Mouse (Mus musculus) midbrain, embryonic 13.5 days (tissue): Measurements from ENCODE around the gene Nlrp6. TPM values are rescaled to one million over a fixed set of nuclear protein-coding genes. Genes with fewer than 3 reads are reported as not detected.

ENCODE experiments used
- ATAC-seq: fragments of 200-750 bp; cut with Nextera tagmentation; 2 replicates; pipeline ENCODE4 v1.8.0; 2017; ENCODE audit warnings: mild to moderate bottlenecking, moderate TSS enrichment, moderate library complexity
- H3K27ac ChIP-seq: fragments of 300-500 bp; sonication (generic); 2 replicates; pipeline ENCODE4 v1.5.1; 2015; ENCODE audit warnings: inconsistent platforms, mild to moderate bottlenecking, moderate library complexity
- H3K27me3 ChIP-seq: fragments of 300-500 bp; sonication (generic); 2 replicates; pipeline ENCODE4 v1.6.1; 2015; ENCODE audit warnings: mild to moderate bottlenecking, inconsistent platforms
- H3K36me3 ChIP-seq: fragments of 300-500 bp; sonication (generic); 2 replicates; pipeline ENCODE4 v1.6.1; 2015; ENCODE audit warnings: mild to moderate bottlenecking, inconsistent platforms
- H3K4me1 ChIP-seq: fragments of 300-500 bp; sonication (generic); replicated peaks from 2 replicates; pipeline ENCODE4 v1.6.1; 2015; ENCODE audit warnings: inconsistent platforms
- H3K4me2 ChIP-seq: fragments of 300-500 bp; sonication (generic); replicated peaks from 2 replicates; pipeline ENCODE4 v1.6.1; 2015; ENCODE audit warnings: moderate library complexity, mild to moderate bottlenecking, inconsistent platforms
- H3K4me3 ChIP-seq: fragments of 300-500 bp; sonication (generic); replicated peaks from 2 replicates; pipeline ENCODE4 v1.5.1; 2015; ENCODE audit warnings: mild to moderate bottlenecking, inconsistent platforms
- H3K9ac ChIP-seq: fragments of 300-500 bp; sonication (generic); replicated peaks from 2 replicates; pipeline ENCODE4 v1.6.1; 2015; ENCODE audit warnings: mild to moderate bottlenecking, inconsistent platforms
- H3K9me3 ChIP-seq: fragments of 300-500 bp; sonication (generic); 2 replicates; pipeline ENCODE4 v1.6.1; 2016; ENCODE audit warnings: mild to moderate bottlenecking, inconsistent platforms
- WGBS: fragments of 180-500 bp; shearing (Covaris S2); methylation state at CpG from one replicate; pipeline ENCODE4 v1.1.7; 2015; 5-methylcytosine and 5-hydroxymethylcytosine counted together
- polyA plus RNA-seq: library from polyadenylated mRNA; unstranded; fragments of >200 nt; fragmentation: Nextera tagmentation; extraction: Ambion mirVana; gene quantifications from 2 replicates; pipeline ENCODE4 v1.2.1, GENCODE M21; 2015

The Nlrp6 gene
- polyA plus RNA-seq, 1 experiment from 2014 or later, result 0.17 TPM

DNA sequence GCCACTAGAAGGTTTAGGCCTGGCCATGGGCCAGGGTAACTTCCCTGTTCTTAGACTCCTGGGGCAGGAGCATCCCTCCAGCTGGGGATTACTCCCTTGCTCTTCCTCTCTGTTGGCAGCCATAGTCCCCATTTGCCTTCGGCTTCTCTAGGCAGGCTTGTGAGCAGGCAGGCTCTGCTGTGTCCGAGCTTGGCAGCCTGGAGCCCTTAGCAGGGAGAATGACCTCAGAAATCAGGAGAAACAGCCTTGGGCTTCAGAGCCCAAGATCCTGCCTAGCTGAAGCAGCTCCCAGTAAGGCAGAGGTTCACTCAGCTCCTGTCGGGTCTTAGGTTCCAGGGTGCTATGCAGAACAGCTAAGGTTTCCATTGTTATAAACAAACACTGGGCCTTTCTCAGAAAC, 21.6 kb upstream of the Nlrp6 start:
- no peak overlapping the region for H3K4me2 ChIP-seq
- WGBS, result 81% methylated on average over 3 of the region's 3 CpGs
- no peaks in the 10 kb centered on the region; the same call in 1 of the 2 replicates for H3K4me1 ChIP-seq
- peaks cover 56% of the 10 kb centered on the region for H3K36me3 ChIP-seq
- no peaks in the 10 kb centered on the region for H3K9me3 ChIP-seq
- no peak for ATAC-seq
- no peak overlapping the region for H3K27ac ChIP-seq
- no peak overlapping the region for H3K4me3 ChIP-seq
- no peaks in the 10 kb centered on the region for H3K27me3 ChIP-seq
- no peak overlapping the region for H3K9ac ChIP-seq

DNA sequence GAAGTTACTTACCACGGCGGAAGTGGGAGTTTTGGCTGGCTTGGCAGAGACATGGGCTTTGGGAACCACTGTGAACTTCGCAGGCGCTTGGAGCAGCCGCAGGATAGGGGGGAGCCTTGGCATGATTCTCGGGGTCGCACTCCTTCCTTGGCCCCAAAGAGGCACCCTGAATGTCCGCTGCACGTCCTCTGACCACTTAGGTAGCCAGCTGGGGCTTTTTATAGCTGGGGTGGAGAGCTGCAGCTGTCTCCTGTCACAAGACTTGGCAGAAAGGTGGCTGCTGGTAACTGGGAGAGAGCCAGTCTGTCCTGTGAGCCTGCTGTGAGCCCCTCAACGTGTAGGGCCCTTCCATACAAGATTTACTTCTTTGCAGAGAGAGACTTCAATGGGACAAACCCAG, 20.5 kb upstream of the Nlrp6 start, which contains the start of gene Cox8b:
Gene Cox8b, minus strand, starts transcription at position 227 of the 400 bp plus-strand sequence.
- H3K9me3 ChIP-seq, result no peaks in the 10 kb centered on the region
- H3K4me2 ChIP-seq, result no peak within 1 kb of the TSS
- no peak for ATAC-seq
- no peaks in the 10 kb centered on the region for H3K27me3 ChIP-seq
- H3K4me3 ChIP-seq, result no peak within 1 kb of the TSS
- no peaks in the 10 kb centered on the region; the same call in 1 of the 2 replicates for H3K4me1 ChIP-seq
- peaks cover 46% of the 10 kb centered on the region for H3K36me3 ChIP-seq
- no peak within 1 kb of the TSS for H3K9ac ChIP-seq
- 83% methylated on average over 10 of the region's 10 CpGs for WGBS
- no peak within 1 kb of the TSS for H3K27ac ChIP-seq

GRCm38 (mm10) chr7:140902036-140902875, 18.4 kb upstream of the Nlrp6 start:
- Histone ChIP-seq H3K4me3 (no peak overlapping the region), H3K4me1 (no peaks in the 10 kb centered on the region; the same call in 1 of the 2 replicates), H3K9ac (no peak overlapping the region), H3K27ac (no peak overlapping the region), H3K4me2 (no peak overlapping the region), H3K9me3 (no peaks in the 10 kb centered on the region), H3K36me3 (peaks cover 31% of the 10 kb centered on the region), H3K27me3 (no peaks in the 10 kb centered on the region)
- no peak for ATAC-seq
- 80% methylated on average over 15 of the region's 15 CpGs for WGBS

DNA sequence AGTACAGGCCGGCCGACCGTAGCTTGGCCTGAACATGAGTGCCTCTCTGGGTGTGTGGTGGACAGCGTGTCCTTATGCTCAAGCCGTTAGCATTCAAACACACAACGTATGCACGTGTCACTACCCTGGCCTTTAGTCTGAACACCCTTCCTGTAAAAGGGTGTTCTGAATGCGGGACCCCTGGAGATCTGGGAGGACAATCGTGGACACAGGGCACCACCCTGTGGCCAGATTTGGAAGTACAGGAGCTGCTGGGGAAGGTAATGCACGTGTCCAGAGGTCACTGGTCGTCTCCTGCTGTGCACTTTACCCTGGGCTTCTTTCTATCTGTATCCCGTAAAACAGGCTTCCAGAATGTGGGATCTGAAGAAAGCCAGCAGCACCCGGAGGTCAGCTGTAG, 17.5 kb upstream of the Nlrp6 start:
- no peak overlapping the region for H3K27ac ChIP-seq
- no peaks in the 10 kb centered on the region; the same call in 1 of the 2 replicates for H3K4me1 ChIP-seq
- H3K9me3 ChIP-seq, result no peaks in the 10 kb centered on the region
- 0 out of 2 replicates have a peak overlapping the region, but pooled peaks have one; percentile 16 for H3K9ac ChIP-seq
- peaks cover 22% of the 10 kb centered on the region for H3K36me3 ChIP-seq
- no peak overlapping the region for H3K4me3 ChIP-seq
- ATAC-seq, result peak; percentile 73
- no peak overlapping the region for H3K4me2 ChIP-seq
- no peaks in the 10 kb centered on the region for H3K27me3 ChIP-seq
- 22% methylated on average over 13 of the region's 13 CpGs for WGBS

- no peak overlapping the region for H3K4me2 ChIP-seq
- no peaks in the 10 kb centered on the region for H3K9me3 ChIP-seq
- no peak for ATAC-seq
- H3K9ac ChIP-seq, result no peak overlapping the region
- H3K4me1 ChIP-seq, result peaks cover 4% of the 10 kb centered on the region
- no peak overlapping the region for H3K27ac ChIP-seq
- 89% methylated on average over 2 of the region's 2 CpGs for whole genome bisulfite sequencing
- H3K27me3 ChIP-seq, result no peaks in the 10 kb centered on the region
- no peaks in the 10 kb centered on the region for H3K36me3 ChIP-seq
- H3K4me3 ChIP-seq, result no peak overlapping the region
Observed at GRCm38 (mm10) chr7:140905642-140906081, 15.0 kb upstream of the Nlrp6 start.

DNA sequence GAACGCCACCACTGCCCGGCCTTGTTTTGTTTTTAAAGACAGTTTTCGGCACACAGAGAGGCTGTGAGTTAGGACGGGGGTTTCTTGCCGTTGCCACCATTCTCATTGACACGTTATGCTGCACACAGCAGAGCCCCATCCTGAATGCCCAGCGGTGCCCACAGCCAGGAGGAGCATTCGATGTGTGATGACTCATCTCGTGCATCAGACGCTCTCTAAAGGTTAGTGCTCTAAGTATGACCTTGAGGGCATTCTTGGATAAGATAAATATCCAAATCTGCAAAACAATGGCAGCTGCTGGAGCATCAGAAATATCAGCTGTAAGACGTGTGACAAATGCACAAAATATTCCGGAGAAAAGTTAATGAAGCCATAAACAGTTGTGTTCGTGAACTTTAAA, 13.6 kb upstream of the Nlrp6 start:
- H3K4me2 ChIP-seq, result no peak overlapping the region
- H3K4me1 ChIP-seq, result peaks cover 4% of the 10 kb centered on the region
- H3K27ac ChIP-seq, result no peak overlapping the region
- no peaks in the 10 kb centered on the region for H3K36me3 ChIP-seq
- no peaks in the 10 kb centered on the region for H3K9me3 ChIP-seq
- H3K9ac ChIP-seq, result no peak overlapping the region
- no peak overlapping the region for H3K4me3 ChIP-seq
- 90% methylated on average over 13 of the region's 13 CpGs for WGBS
- H3K27me3 ChIP-seq, result peaks cover 3% of the 10 kb centered on the region; the same call in 1 of the 2 replicates
- ATAC-seq, result no peak

DNA sequence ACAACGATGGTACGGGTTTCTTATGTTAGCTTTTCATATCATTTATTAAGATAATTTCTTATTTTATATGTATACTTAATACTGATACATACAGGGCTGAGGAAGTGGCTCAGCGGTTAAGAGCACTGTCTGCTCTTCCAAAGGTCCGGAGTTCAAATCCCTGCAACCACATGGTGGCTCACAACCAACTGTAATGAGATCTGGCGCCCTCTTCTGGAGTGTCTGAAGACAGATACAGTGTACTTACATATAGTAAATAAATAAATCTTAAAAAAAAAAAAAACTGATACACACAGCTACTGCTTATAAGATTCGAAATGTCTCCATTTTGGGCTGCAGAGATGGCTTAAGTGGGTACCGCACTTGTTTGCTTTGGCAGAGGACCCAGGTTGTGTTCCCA, 13.0 kb upstream of the Nlrp6 start:
- peaks cover 3% of the 10 kb centered on the region; the same call in 1 of the 2 replicates for H3K27me3 ChIP-seq
- H3K4me2 ChIP-seq, result no peak overlapping the region
- no peak overlapping the region for H3K9ac ChIP-seq
- H3K4me3 ChIP-seq, result no peak overlapping the region
- WGBS, result 81% methylated on average over 7 of the region's 7 CpGs
- no peak for ATAC-seq
- H3K27ac ChIP-seq, result no peak overlapping the region
- H3K36me3 ChIP-seq, result no peaks in the 10 kb centered on the region
- H3K9me3 ChIP-seq, result no peaks in the 10 kb centered on the region
- peaks cover 4% of the 10 kb centered on the region for H3K4me1 ChIP-seq

DNA sequence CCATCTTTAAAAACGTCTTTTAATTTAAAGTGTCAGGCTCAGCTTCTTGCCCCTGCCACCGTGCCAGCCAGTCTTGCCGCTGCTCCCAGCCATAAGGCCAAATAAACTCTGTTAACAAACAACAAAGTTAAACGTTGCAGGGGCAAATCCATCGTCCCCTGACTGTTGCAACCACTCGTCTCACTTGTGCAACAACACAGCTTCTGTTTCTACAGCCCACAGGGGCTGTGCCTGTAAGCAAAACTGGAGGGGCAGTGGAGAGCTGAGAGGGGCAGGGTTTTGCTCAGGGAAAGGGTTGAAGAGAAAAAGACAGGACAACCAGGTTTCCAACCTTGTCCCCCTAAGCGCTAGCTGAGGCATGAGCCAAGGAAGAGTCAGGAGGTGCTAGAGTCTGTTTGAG, 12.5 kb upstream of the Nlrp6 start:
- peak; percentile 12; the same call in 1 of the 2 replicates for ATAC-seq
- H3K36me3 ChIP-seq, result no peaks in the 10 kb centered on the region
- H3K27me3 ChIP-seq, result peaks cover 3% of the 10 kb centered on the region; the same call in 1 of the 2 replicates
- H3K9ac ChIP-seq, result no peak overlapping the region
- WGBS, result 54% methylated on average over 7 of the region's 7 CpGs
- H3K4me3 ChIP-seq, result no peak overlapping the region
- H3K9me3 ChIP-seq, result no peaks in the 10 kb centered on the region
- H3K4me1 ChIP-seq, result peaks cover 4% of the 10 kb centered on the region
- no peak overlapping the region; the same call in 1 of the 2 replicates for H3K4me2 ChIP-seq
- no peak overlapping the region for H3K27ac ChIP-seq

- ATAC-seq, result peak; percentile 83
- no peaks in the 10 kb centered on the region for H3K36me3 ChIP-seq
- H3K4me1 ChIP-seq, result peaks cover 4% of the 10 kb centered on the region
- no peak overlapping the region for H3K27ac ChIP-seq
- H3K4me2 ChIP-seq, result peak overlapping the region; percentile 63
- H3K9me3 ChIP-seq, result no peaks in the 10 kb centered on the region
- peak overlapping the region; percentile 38 for H3K4me3 ChIP-seq
- H3K9ac ChIP-seq, result no peak overlapping the region; the same call in 1 of the 2 replicates
- 3% methylated on average over 19 of the region's 19 CpGs for WGBS
- peaks cover 3% of the 10 kb centered on the region; the same call in 1 of the 2 replicates for H3K27me3 ChIP-seq
Observed at GRCm38 (mm10) chr7:140908634-140909107, 12.0 kb upstream of the Nlrp6 start.

DNA sequence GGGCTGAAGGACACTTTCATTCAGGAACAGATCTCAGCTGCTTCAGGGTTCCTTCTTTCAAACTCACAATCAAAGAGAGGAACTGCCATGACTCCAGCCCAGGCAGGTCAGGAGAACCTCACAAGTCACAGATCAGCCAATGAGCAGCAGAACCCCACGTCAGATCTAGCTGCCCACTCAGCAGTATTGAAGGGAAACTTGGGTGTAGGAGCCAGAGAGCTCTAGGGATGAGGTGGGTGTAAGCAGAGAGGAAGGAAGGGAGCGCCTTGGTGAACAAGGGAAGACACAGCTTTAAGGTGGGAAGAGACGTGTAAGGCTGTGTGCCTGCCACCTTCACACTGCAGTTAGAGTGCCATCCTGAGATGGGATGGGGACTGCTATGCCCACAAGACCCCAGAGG, 8.4 kb upstream of the Nlrp6 start:
- Histone ChIP-seq H3K9me3 (no peaks in the 10 kb centered on the region), H3K36me3 (no peaks in the 10 kb centered on the region), H3K4me2 (no peak overlapping the region), H3K27ac (no peak overlapping the region), H3K9ac (no peak overlapping the region), H3K4me3 (no peak overlapping the region), H3K4me1 (peaks cover 4% of the 10 kb centered on the region), H3K27me3 (peaks cover 3% of the 10 kb centered on the region; the same call in 1 of the 2 replicates)
- WGBS, result 68% methylated on average over 3 of the region's 3 CpGs
- no peak for ATAC-seq

DNA sequence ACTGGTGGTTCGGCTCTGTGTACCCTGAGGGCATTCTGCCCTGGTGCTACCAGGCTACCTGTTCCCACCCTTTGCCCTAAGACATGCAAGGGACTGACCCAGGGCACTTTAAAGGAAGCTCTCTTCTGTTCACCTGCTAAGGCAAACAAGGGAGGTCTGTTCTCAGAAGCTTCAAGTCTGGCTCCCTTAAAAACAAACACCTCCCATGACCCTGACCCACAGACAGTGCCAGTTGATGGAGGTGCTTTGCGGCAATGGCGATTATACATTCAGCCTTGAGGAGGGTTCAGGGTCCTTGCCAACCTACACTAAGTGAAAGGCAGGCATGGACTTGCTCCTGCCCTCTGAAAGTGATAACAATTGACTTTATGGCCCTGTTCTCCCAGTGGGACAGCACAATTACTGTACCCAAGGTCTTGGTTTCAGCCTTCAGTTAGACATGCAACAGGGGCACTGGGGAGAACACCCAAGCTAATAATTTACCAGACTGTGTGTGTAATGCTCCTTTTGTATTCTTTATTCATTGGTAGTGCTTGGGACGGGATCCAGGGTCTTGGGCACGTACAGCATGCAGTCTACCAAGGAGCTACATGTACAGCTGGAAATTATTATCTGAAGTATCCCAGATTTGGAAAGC, 7.7 kb upstream of the Nlrp6 start:
- Histone ChIP-seq H3K9me3 (no peaks in the 10 kb centered on the region), H3K9ac (no peak overlapping the region), H3K27me3 (peaks cover 3% of the 10 kb centered on the region; the same call in 1 of the 2 replicates), H3K4me3 (no peak overlapping the region), H3K27ac (no peak overlapping the region), H3K4me1 (peaks cover 4% of the 10 kb centered on the region), H3K4me2 (no peak overlapping the region), H3K36me3 (no peaks in the 10 kb centered on the region)
- 81% methylated on average over 5 of the region's 5 CpGs for WGBS
- no peak for ATAC-seq
